Mouse (Mus musculus) CH12.LX (cell line): ENCODE data around the gene Sidt1. TPM values are rescaled to one million over a fixed set of nuclear protein-coding genes. Genes with fewer than 3 reads are reported as not detected.

Source experiments
- DNase-seq: peaks from one replicate; pipeline ENCODE4 v3.0.0-alpha.2; 2013; ENCODE audit errors: extremely low read depth
- H3K27ac ChIP-seq: 2 replicates; pipeline ENCODE4 v1.5.1; 2012; ENCODE audit warnings: low read depth, mild to moderate bottlenecking, control low read depth, moderate library complexity; ENCODE audit not compliant: insufficient read depth
- H3K27me3 ChIP-seq: replicated peaks from 2 replicates; pipeline ENCODE3; 2012; ENCODE audit warnings: inconsistent platforms
- H3K36me3 ChIP-seq, 2 experiments: replicated peaks in 1 of 2; 2 replicates each; pipeline versions ENCODE3 to v1.6.1; 2012; ENCODE audit warnings: inconsistent platforms in 1 of 2, low read length in 1 of 2, mild to moderate bottlenecking in 1 of 2, mixed read lengths in 1 of 2, moderate library complexity in 1 of 2; ENCODE audit not compliant: control insufficient read depth in 1 of 2, insufficient read depth in 1 of 2
- H3K4me1 ChIP-seq, 2 experiments: 2 replicates each; pipeline ENCODE4 v1.6.1; 2012; ENCODE audit warnings: inconsistent platforms in 1 of 2, moderate library complexity in 1 of 2; ENCODE audit not compliant: insufficient read depth in 2 of 2, control insufficient read depth in 1 of 2
- H3K4me2 ChIP-seq: 2 replicates; pipeline ENCODE4 v1.6.1; 2012; ENCODE audit warnings: low read depth, mild to moderate bottlenecking, control low read depth; ENCODE audit not compliant: poor library complexity, insufficient read depth, severe bottlenecking
- H3K4me3 ChIP-seq, 3 experiments: fragments of 150-350 bp in 1 of 3; sonication (generic) in 1 of 3; replicated peaks in 1 of 3; 2 replicates each; pipeline versions ENCODE3 to v1.5.1; 2011 to 2012; ENCODE audit warnings: low read depth in 2 of 3, low read length in 2 of 3, mild to moderate bottlenecking in 2 of 3, moderate library complexity in 2 of 3, control low read depth in 1 of 3, improper control_type of control experiment in 1 of 3, inconsistent platforms in 1 of 3, mixed read lengths in 1 of 3; ENCODE audit not compliant: poor library complexity in 1 of 3
- H3K79me2 ChIP-seq: replicated peaks from 2 replicates; pipeline ENCODE4 v1.6.1; 2012; ENCODE audit warnings: mild to moderate bottlenecking, moderate library complexity; ENCODE audit not compliant: control insufficient read depth, poor library complexity, insufficient read depth, severe bottlenecking; ENCODE audit errors: extremely low read depth
- H3K9ac ChIP-seq: 2 replicates; pipeline ENCODE4 v1.6.1; 2012; ENCODE audit warnings: low read depth, mild to moderate bottlenecking, control low read depth, moderate library complexity; ENCODE audit not compliant: insufficient read depth
- H3K9me3 ChIP-seq: replicated peaks from 2 replicates; pipeline ENCODE3; 2012; ENCODE audit warnings: low read length, inconsistent platforms, mixed read lengths
- BHLHE40 ChIP-seq: IDR thresholded peaks from 2 replicates; pipeline ENCODE4 v1.6.1; 2011; ENCODE audit warnings: mild to moderate bottlenecking, low read depth, low read length, improper control_type of control experiment
- E2F4 ChIP-seq: IDR thresholded peaks from 2 replicates; pipeline ENCODE4 v1.6.1; 2011; ENCODE audit warnings: low read depth, low read length, improper control_type of control experiment; ENCODE audit not compliant: insufficient replicate concordance
- EP300 ChIP-seq: IDR thresholded peaks from 2 replicates; pipeline ENCODE4 v1.6.1; 2011; ENCODE audit warnings: low read length, improper control_type of control experiment
- GABPA ChIP-seq: IDR thresholded peaks from 2 replicates; pipeline ENCODE4 v1.6.1; 2012; ENCODE audit warnings: low read depth, low read length, improper control_type of control experiment, inconsistent platforms; ENCODE audit not compliant: insufficient replicate concordance
- HCFC1 ChIP-seq: IDR thresholded peaks from 2 replicates; pipeline ENCODE4 v1.6.1; 2012; ENCODE audit warnings: low read depth, mild to moderate bottlenecking, inconsistent platforms, low read length, improper control_type of control experiment
- JUN ChIP-seq: IDR thresholded peaks from 2 replicates; pipeline ENCODE4 v1.6.1; 2011; ENCODE audit warnings: low read depth, mild to moderate bottlenecking, low read length, improper control_type of control experiment, moderate library complexity; ENCODE audit not compliant: insufficient read depth
- JUND ChIP-seq: conservative IDR thresholded peaks from 2 replicates; pipeline ENCODE4 v1.6.1; 2011; ENCODE audit warnings: low read depth, low read length, improper control_type of control experiment
- MAZ ChIP-seq: IDR thresholded peaks from 2 replicates; pipeline ENCODE4 v1.6.1; 2012; ENCODE audit warnings: low read depth, mild to moderate bottlenecking, inconsistent platforms, low read length, improper control_type of control experiment, moderate library complexity
- MEF2A ChIP-seq: IDR thresholded peaks from 2 replicates; pipeline ENCODE4 v1.6.1; 2014; ENCODE audit warnings: low read depth, mild to moderate bottlenecking, inconsistent platforms, low read length, improper control_type of control experiment, borderline replicate concordance
- MXI1 ChIP-seq: IDR thresholded peaks from 2 replicates; pipeline ENCODE4 v1.6.1; 2011; ENCODE audit warnings: mild to moderate bottlenecking, low read depth, low read length, improper control_type of control experiment
- NELFE ChIP-seq: IDR thresholded peaks from 2 replicates; pipeline ENCODE4 v1.6.1; 2011; ENCODE audit warnings: low read depth, low read length, improper control_type of control experiment
- PAX5 ChIP-seq: IDR thresholded peaks from 2 replicates; pipeline ENCODE4 v1.6.1; 2012; ENCODE audit warnings: low read length, inconsistent platforms, mixed read lengths
- POLR2AphosphoS2 ChIP-seq: IDR thresholded peaks from 2 replicates; pipeline ENCODE4 v1.6.1; 2011; ENCODE audit warnings: low read depth, low read length, improper control_type of control experiment
- SIN3A ChIP-seq: IDR thresholded peaks from 2 replicates; pipeline ENCODE4 v1.6.1; 2012; ENCODE audit warnings: low read length, improper control_type of control experiment, inconsistent platforms
- SMC3 ChIP-seq: IDR thresholded peaks from 2 replicates; pipeline ENCODE4 v1.6.1; 2011; ENCODE audit warnings: low read depth, low read length, improper control_type of control experiment
- USF2 ChIP-seq: conservative IDR thresholded peaks from 2 replicates; pipeline ENCODE4 v1.6.1; 2011; ENCODE audit warnings: low read depth, low read length, improper control_type of control experiment
- ZC3H11A ChIP-seq: IDR thresholded peaks from 2 replicates; pipeline ENCODE4 v1.6.1; 2012; ENCODE audit warnings: low read depth, mild to moderate bottlenecking, inconsistent platforms, low read length, improper control_type of control experiment
- dilution Hi-C: fragments of 300-500 bp; cut with MboI; formaldehyde crosslinking; loops from 2 replicates; pipeline ENCODE4 v1.14.3; 2020; ENCODE audit warnings: low sequenced_read_pairs; ENCODE audit not compliant: extremely low pct_unique_long_range_greater_than_20kb, extremely low pct_ligation_motif_present
- in situ Hi-C: fragments of 300-500 bp; cut with MboI; formaldehyde crosslinking; loops from 3 replicates; pipeline ENCODE4 v1.14.3; 2019; ENCODE audit warnings: low sequenced_read_pairs, low pct_ligation_motif_present, low pct_unique_long_range_greater_than_20kb, mixed read lengths
- polyA plus RNA-seq: library from polyadenylated mRNA; unstranded; fragments of >175 nt; gene quantifications from 2 replicates; pipeline ENCODE4 v1.2.1, GENCODE M21; 2012; ENCODE audit warnings: low read depth; ENCODE audit not compliant: insufficient read length
- total RNA-seq, 2 experiments: library from RNA; depleted of rRNA; stranded (reverse); fragments of 300-350 nt in 1 of 2; fragments of >200 nt in 1 of 2; gene quantifications; 2 replicates each; pipeline ENCODE4 v1.2.3; 2012 to 2014

Sidt1 gene
- total and polyA plus RNA-seq, 3 experiments, result not detected

GRCm38 (mm10) chr16:44357571-44358268, 24.7 kb upstream of the Sidt1 start:
- H3K4me2 ChIP-seq, result no peak overlapping the region
- in situ Hi-C loops, result no loop called here
- H3K9ac ChIP-seq, result no peak overlapping the region
- peaks cover 0 to 9% of the 10 kb centered on the region in 2 experiments; a peak in 1 of 4 replicates for H3K4me1 ChIP-seq
- peaks cover 7 to 32% of the 10 kb centered on the region in 2 experiments for H3K36me3 ChIP-seq
- H3K79me2 ChIP-seq, result no peaks in the 10 kb centered on the region
- TF ChIP-seq JUND (no peak), NELFE (no peak)
- no peak overlapping the region for H3K27ac ChIP-seq
- no peaks in the 10 kb centered on the region for H3K27me3 ChIP-seq
- DNase-seq, result peak; percentile 60
- no peak overlapping the region for H3K4me3 ChIP-seq
- dilution Hi-C loops, result no loop called here
- no peaks in the 10 kb centered on the region for H3K9me3 ChIP-seq

GRCm38 (mm10) chr16:44356291-44356690, 23.3 kb upstream of the Sidt1 start:
- Histone ChIP-seq H3K79me2 (no peaks in the 10 kb centered on the region), H3K27ac (no peak overlapping the region), H3K27me3 (no peaks in the 10 kb centered on the region), H3K9me3 (no peaks in the 10 kb centered on the region), H3K4me3 (no peak overlapping the region), H3K36me3 (peaks cover 3 to 27% of the 10 kb centered on the region in 2 experiments), H3K9ac (no peak overlapping the region), H3K4me1 (peaks cover 0 to 9% of the 10 kb centered on the region in 2 experiments; a peak in 1 of 4 replicates), H3K4me2 (no peak overlapping the region)
- 0 out of 2 replicates have a peak, but pooled peaks have one; percentile 24 for TF ChIP-seq EP300
- no peak for TF ChIP-seq USF2
- in situ Hi-C loops (no loop called here), dilution Hi-C loops (no loop called here)
- no peak for DNase-seq

DNA sequence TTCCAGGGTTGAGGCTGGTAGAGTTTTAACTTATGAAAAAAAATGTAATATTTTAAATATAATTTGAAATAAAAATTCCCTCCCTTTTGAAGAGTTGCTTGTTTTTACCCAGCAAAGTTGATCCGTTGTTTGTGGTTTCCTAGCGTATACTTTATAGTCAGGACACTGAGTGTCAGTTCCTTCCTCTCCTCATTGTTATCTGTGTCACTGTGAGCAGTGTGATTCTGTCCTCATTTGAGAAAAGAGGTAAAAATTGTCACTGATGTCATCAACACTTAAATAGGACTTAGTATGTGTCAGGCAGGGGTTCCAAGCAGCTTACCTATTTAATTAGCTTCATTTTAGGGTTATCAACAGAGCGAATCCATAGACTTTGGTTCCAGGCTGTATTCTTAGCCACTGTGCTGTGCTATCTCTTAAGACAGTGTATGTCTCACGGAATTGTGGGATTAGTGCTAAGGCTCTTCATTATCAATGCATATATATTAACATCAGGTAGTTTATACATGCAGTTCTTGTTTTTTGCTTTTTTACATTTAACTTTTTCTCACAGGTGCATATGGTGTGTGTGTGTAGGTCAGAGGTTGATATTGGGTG, 16.9 kb upstream of the Sidt1 start:
- H3K4me1 ChIP-seq, result peaks cover 4 to 16% of the 10 kb centered on the region in 2 experiments
- dilution Hi-C loops, result no loop called here
- H3K79me2 ChIP-seq, result no peaks in the 10 kb centered on the region; the same call in 1 of the 2 replicates
- no peak for DNase-seq
- H3K4me3 ChIP-seq, result no peak overlapping the region
- no peaks in the 10 kb centered on the region for H3K9me3 ChIP-seq
- H3K9ac ChIP-seq, result no peak overlapping the region
- TF ChIP-seq E2F4 (no peak), USF2 (no peak), SMC3 (no peak), NELFE (no peak), POLR2AphosphoS2 (no peak), HCFC1 (no peak), ZC3H11A (no peak), MXI1 (no peak), SIN3A (no peak), GABPA (no peak), JUN (no peak), BHLHE40 (no peak), PAX5 (no peak), MEF2A (no peak), EP300 (no peak), MAZ (no peak)
- H3K4me2 ChIP-seq, result no peak overlapping the region
- H3K27me3 ChIP-seq, result no peaks in the 10 kb centered on the region
- in situ Hi-C loops, result loop anchor here (10.0 kb wide), 1 partner anchor 95 kb away; no protein-coding TSS in a partner anchor
- peaks cover 0 to 1% of the 10 kb centered on the region in 2 experiments for H3K36me3 ChIP-seq
- H3K27ac ChIP-seq, result no peak overlapping the region
